Mouse (Mus musculus): Measurements from ENCODE around the gene Pkp1.
A peak's percentile ranks its signal among the peaks of the same experiment; 100 is the strongest.

The Pkp1 gene

DNA sequence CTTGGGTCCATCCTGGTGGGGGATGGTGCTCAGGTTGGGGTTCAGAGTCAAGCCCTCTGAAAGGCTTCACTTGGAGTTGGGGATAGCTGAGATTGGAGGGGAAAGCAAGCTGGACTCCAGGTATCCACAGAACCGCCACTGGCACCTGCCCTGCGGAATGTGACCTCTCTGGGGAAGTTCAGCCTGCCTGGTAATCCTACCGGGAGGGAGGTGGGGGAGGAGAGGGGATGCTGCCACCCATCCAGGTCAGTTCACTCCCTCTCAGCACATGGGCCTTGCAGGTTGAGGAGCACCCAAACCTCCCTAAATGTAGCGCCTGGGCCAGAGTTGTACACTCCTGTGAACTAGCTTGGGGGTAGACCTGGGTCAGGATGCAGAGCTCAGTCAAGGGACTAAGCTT is 62.9 kb downstream of the Pkp1 start:
- no peak for DNase-seq (ENCODE audit: low spot score in 2 of 2)

DNA sequence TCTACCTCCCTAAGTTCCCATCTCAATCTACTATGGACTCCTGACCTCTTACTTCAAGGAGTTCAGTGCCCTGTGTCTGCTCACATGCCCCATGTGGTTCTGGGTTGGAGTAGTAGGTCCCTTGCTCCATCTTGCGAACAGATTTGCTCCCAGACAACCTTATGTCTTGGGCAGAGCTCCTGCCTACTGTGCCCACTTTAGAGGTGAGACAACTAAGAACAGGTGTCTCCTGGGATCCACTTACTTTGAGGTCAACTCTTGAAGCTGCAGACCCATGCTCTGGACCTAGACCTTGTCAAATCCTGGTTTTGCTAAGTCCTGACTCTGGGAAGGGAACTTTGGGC is 63.7 kb downstream of the Pkp1 start:
- no peak for DNase-seq (ENCODE audit: low spot score in 2 of 2)

DNA sequence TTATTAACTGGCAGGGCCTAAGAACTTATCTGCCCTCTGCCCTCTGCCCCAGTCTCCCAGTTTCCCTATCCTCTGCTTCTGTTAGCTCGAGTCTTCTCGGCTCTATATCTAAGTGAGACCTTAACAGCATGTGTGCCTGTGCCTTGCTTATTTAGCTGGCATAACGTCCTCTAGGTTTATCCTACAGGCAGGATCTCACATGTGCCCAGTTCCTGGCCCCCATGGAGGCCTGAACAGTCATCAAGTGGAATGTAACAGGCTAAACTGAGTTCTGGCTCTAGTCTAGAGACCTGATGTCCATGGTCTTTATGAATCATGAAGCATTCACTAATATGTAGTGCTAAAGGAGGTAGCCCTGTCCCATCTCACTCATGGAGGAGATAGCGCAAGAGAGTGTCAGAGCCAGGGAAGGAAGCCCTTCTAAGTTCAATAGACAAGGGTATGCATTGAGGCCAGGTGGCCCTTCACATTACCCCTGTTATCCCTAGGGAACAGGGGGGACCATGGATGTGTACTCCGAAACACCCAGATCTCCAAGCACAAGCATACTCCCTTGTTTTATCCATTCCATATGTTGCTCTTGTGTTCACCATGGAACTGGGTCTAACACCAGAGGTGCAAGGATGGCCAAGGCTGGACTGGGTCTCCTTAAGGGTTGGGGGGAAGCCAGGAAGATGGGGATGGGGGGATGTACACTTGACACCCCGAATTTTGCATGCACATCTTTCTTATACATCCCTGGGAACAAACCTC is 64.2 kb downstream of the Pkp1 start:
- no peak for DNase-seq (ENCODE audit: low spot score in 2 of 2)

DNA sequence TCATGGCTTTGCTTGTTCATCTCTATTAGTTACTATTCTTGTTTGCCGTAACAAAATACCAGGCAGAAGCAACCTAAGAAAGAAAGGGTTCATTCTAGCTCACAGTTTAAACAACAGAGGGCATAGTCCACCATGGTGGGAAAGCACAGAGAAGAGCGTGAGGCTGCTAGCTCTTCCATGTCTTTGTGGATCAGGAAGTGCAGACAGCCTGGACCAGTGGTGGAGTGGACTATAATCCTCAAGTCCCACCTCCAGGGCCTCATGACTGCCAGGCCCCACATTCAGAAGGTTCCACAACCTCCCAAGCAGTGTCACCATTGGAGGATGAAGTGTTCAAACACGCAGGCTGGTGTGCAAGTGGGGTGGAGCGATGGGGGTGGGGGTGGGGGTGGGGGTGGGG is 65.8 kb downstream of the Pkp1 start:
- DNase-seq (ENCODE audit: low spot score in 2 of 2): no peak

DNA sequence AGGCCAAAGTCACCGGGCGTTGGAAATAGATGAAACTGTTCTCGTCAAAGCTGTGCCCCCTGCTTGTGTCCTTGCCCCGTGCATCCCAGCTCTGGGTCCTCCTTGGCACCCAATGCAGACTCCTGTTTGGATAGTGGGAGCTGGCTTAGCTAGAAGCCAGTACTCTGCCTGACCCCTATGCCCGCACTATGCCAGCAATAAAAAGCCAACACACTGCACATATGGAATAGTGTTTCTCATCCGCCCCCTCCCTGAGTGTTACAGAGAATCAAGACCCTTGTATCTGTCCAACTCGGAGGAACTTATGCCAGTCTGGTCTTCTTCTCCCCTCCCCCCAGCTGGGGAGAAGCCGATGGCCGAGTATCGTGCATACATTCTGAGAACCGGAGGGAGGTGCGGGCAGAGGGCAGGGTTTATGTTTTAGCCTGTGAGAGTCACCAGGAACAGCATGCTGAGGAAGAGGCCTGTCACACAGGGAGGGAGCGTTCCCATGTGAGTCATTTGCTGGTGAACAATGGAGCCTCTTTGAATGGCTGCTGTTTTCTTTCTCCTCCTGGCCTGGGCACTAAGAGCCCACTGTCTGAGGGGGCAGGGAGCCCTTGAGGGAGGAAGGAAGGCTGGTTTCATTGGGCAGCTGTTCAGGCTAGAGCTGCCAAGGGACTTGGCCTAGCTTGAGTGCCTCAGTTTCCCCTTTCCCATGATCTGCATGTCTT is 66.8 kb downstream of the Pkp1 start:
- no peak for DNase-seq (ENCODE audit: low spot score in 2 of 2)

DNA sequence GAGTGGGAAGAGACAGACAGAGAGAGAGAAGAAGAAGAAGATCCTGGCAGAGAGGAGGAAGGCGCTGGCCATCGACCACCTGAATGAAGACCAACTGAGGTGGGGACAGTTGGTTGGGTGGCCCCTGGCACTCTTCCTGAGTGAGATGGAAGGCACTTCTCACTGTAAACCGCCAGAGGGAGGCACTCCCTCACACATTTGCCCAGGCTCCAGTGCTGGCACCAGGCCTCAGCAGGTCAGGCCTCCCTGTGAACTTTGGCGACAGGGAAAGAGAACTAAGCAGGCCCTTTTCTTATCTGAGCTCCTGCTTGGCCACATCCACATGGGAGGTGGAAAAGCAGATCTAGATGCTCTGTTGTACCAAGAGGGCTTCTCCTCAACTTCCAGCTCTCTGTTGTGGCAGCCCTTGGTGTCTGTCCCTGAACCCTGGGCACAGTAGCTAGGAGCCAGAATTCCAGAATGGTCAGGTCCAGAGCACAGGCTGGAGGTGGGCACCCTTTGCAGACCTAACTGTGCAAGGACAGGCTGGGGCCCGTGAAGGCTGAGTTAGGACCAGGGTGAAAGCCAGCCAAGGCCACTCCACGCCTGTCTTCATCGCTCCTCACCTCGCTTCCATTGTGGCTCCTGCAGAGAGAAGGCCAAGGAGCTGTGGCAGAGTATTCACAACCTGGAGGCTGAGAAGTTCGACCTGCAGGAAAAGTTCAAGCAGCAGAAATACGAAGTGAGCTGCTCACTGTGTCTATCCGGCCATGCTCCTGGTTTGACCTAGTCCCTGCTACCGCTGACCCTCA is 68.1 kb downstream of the Pkp1 start:
- DNase-seq (ENCODE audit: low spot score in 2 of 2): peak in 1 of 2 experiments; percentile 32

DNA sequence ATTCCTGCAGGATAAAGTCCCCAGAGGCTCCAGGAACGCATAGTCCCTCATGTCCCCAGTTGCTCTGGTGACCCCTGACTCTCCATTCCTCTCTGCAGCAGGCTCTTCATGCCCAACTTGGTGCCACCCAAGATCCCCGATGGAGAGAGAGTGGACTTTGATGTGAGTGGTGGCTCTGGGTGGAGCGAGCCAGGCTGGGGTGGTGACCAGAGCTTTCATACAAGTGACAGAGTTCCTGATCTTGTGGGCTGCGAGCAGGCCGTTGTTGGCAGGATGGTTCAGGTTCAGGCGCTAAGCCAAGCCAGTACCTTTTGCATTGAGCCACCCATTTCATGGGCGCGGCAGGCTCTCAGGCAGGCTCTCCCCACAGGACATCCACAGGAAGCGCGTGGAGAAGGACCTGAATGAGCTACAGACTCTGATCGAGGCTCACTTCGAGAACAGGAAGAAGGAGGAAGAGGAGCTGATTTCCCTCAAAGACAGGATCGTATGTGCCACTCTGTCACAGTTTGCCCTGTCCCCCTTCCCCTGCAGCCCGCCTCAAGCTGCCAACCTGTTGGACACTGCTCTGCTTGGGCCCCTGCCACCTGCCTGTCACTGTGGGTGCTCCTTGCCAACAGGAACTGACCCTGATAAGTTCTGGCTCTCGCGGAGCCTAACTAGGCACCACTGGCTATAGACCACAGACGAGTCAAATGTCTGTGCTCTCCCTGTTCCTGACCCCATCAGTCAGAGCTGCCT is 71.2 kb downstream of the Pkp1 start:
- DNase-seq (ENCODE audit: low spot score in 2 of 2): no peak

DNA sequence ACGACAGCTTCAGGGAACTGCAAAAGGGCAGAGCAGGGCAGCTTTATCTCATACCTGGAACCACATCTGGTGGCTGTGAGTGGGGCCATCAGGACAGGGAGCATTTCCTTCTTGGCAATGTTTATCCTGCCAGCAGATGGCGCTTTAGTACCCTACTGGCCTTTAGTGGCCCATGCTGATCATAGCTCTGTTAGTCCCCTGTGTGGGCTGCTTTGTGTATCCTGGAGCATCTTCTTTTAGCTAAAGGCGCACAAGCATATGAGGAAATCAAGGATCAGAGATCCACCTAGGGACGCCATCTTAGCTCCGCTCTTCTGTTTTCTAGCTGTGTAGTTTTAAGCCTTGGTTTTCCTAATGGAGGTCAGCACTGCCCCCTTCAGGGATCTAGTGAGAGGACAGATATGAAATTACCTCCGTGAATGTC is 71.9 kb downstream of the Pkp1 start:
- peak in 1 of 2 experiments; percentile 20 for DNase-seq (ENCODE audit: low spot score in 2 of 2)

DNA sequence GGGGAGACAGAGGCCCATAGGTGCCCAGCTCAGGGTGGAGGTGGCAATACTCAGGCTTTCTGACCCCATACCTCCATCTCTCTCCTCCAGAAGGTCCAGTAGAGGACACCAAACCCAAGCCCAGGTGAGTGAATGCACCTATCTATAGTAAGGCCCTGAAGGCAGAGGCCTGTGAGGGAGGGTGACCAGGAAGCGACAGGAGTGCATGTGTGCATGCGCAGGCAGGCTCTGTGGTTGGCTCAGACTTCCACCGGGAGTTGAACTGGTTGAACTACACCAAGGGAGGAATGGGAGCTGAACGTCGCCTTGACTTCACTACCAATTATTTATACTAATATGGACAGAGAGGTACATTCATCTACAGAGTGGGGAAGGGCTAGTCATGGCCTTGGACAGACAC is 72.4 kb downstream of the Pkp1 start:
- DNase-seq (ENCODE audit: low spot score in 2 of 2): no peak

DNA sequence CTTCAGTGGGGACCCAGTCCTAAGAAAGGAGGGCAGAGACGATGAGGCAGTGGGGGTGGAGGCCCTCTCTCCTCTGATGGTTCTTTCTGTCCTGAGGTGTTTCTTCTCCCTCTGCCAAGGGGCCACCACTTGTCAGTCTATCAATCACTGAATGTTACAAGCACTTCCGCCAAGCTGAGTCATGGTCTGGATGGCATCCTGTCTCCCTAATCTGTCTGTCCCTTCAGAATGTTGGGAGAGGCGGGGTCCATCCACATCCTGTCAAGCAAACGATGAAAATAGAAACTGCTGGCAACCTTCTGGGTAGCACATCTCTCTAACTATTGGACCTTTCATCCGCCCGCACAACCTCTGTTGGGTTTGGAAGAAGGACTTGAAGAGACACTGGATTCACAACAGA is 74.5 kb downstream of the Pkp1 start:
- no peak for DNase-seq (ENCODE audit: low spot score in 2 of 2)

DNA sequence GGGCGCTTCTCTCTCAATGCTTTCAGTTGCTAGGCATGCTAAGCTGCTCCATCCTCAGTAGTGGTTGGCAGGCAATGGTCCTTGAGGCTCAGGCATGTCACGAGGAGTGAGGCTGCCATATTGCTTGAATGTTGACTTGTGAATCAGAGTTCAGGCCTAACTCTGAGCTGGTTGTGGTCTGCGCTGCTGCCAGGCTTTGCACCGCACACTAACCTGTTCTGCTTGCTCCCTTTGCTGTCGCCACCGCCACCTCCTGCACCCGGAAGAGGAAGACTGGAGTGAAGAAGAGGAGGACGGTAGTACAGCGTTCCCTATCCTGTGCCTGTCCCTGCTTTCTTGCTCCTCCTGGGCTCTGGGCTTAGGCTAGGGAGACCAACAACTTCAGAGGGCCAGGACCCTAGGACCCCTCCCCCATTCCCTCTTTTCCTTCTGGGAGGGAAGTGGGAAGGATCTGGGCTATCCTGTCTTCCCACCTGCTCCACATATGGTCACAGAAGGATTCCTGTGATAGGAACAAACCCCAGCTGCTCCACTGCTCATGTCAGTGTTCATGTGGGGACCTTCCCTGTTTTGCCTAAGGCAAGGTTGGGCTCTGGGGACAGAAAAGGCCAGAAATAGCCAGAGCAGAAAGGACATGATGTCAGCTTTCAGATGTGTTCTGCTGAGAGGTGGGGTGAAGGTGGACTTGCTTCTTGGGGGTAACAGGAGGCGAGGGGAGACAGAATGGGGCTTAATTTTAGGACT is 75.3 kb downstream of the Pkp1 start:
- no peak for DNase-seq (ENCODE audit: low spot score in 2 of 2)

DNA sequence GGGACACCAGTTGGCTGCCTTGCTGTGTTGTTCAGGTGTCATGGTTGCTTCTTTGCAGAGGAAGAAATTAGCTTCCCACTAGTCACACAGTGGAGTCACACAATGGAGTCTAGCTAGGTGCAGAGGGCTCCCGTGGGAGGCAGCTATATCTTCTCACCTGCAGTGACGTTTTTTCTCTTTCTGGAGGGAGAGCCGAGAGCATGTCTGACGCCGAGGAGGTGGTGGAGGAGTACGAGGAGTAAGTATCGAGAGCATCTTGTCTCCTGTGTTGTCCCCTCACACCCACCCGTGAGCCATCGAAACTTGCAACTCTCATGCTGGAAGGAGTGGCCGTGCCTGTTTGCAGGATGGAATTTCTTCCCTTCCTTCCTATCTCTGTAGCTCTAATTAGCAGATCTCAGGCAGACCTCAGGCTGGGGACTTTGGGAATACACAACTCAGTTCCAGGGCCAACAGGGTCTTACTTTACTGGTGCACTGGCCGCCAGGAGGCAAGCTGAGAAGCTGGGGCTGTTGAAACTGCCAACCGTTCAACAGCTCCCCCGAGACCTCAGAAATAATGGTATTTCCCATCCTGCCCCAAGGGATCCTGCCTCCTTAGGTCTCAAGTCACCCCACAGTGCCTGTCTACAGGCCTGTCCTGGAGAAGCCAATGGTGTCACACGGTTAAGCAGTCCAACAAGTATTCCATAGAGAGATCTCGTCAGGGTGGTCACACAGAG is 78.2 kb downstream of the Pkp1 start:
- DNase-seq (ENCODE audit: low spot score in 2 of 2): no peak

DNA sequence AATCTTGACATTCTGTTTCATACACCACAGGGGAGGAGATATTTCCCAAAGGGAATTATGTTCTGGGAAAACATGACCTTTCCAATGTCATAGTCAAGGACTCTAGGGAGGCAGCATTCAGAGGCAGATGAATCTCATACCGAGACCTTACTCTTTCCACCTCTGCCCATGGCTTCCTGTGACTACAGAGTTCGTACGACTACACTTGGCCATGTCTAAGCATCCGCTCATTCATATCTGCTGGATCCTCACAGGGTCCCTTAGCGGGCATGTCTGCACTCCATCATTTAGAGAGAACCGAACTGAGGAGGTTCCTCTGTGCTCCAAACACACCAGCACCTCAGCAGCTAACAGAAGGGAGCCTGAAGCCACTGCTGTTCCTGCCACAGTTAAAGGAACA is 79.9 kb downstream of the Pkp1 start:
- DNase-seq (ENCODE audit: low spot score in 2 of 2): no peak

DNA sequence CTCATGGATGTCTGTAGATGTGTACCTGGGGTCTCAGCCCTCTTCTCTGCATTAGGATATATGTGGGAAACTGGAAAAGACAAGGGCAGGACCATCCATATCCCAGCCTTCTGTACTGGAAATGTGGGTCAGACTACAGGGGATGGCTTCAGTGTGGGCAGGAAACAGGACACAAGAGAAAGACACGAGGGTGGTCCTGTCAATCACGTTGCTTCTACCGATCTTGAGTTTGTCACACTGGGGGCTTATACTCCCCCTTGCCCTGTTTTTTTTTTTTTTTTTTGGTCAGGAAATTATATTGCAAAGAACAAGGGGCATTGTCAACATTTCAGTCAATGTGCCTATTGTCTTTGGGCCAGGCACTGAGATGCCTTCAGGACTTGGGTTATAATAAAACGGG is 80.4 kb downstream of the Pkp1 start:
- DNase-seq (ENCODE audit: low spot score in 2 of 2): no peak

DNA sequence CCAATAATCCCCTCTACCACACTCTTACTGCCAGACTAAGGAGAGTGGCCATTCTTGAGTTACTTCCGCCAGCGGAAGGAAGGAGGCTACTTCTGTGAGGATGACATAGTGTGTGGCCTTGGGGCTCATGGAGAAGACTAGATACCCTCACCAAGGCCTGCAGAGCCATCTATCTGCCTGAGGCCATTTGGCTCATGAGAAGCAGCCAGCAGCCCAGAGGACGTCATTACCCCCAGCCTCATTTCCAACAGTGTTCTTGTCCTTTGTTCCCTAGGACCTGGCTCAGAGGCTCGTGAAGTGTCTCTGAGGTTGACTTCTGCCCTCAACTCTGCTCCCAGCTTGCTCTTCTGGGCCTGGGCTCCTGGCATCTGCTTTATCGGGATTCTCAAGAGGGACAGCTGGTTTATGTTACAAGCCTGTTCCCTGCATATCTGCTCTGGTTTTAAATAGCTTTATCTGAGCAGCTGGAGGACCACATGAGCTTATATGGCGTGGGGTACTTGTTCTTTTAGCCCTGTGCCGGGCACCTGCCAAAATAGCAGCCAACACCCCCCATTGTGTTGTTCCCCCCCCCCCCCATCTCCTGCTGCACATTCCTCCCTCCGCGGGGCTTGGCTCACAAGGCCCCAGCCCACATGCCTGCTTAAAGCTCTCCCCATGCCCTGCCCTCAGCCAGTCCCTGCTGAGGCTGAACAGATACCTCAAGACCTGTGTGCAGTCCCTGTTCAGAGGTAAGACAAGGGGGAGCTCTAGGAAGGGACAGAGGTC is 83.1 kb downstream of the Pkp1 start, which contains the start of gene Tnnt2:
Tnnt2 (plus strand) TSS at position 639 of the 768 bp plus-strand sequence.
- no peak for DNase-seq (ENCODE audit: low spot score in 2 of 2)

DNA sequence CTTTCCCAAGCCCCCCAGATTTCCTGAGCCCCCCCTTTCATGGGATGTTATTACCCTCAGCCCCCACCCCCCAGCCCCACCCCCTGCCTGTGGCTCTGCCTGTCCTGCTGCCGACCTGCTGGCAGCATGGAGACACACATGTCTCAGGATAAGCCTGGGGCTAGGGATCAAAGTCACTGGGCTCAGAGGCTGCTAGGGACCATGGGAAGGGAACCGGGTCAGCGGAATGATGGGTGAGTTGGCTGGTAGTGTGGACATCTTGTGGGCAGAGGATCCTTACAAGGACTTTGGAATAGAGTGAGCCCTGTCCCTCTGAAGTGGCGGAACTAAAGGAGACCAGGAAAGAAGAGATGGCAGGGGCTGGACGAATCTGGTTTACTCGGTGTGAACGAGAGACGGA is 84.0 kb downstream of the Pkp1 start:
- no peak for DNase-seq (ENCODE audit: low spot score in 2 of 2)

DNA sequence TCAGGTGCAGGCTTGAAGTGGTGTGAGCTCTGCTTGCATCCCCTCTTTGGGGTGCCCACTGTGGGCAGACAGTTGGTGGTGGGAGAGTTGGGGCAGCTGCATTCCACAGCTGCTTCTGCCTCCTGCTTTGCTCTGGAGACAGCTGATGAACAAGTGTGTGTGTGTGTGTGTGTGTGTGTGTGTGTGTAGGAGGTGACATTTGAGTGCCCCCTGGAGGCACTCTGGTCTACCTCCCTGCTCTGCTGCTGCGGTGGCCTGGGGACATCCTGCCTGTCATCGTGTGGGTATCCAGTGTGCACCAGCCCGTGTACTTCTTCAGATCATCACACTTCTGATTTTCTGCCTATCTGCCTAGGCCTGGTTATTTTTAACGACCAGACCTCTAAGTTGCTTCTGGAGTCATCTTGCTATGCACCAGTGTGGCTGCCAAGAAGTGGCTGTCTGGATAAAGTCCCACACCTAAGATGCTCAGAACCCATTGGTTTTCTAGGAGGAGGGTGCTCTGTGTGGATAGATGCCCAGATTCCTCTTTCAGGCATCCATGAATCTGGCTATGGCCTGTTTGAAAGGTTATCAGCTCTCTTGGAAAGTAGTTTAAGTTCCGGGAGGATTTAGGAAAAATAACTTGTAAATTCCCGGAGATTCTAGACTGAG is 84.7 kb downstream of the Pkp1 start:
- no peak for DNase-seq (ENCODE audit: low spot score in 2 of 2)

DNA sequence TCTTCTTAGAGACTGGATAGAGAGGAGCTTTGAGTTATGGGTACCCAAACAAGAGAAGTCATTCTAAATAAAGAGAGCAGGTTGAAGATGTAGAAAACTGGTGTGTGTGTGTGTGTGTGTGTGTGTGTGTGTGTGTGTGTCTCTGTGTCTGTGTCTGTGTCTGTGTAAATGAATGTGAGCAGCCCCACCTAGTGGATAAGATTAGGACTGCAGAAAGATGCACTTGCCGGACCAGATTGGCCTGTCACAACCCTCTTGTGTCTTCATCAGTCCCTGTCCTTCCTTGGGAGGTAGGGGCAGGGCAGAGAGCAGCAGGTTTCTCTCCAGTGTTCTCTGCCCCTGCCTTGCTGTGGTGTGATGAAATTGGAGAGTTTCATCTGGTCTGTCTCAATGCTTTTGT is 90.1 kb downstream of the Pkp1 start:
- peak in 1 of 2 experiments; percentile 57 for DNase-seq (ENCODE audit: low spot score in 2 of 2)

DNA sequence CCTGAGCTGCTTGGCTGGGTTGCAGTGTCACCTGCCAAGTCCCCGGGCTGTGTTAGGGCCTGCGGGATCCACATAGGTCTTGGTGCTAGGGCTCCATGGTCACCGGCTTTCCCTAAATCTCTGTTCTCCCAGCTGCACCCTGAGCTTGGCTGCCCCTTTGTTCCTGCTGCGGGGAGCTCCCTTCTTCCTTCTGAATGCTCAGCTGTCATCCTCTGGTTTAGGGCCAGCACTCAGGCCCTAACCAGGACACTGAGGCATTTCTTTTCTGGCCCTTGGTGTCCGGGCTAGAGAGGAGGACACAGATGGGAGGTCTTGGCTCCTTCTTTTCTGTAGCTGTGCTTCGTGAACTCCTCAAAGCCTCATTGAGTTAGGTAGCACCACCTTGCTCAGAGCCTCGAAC is 97.2 kb downstream of the Pkp1 start:
- DNase-seq (ENCODE audit: low spot score in 2 of 2): no peak

Data from frontal cortex, postnatal 36 days (tissue).